Mouse (Mus musculus): ENCODE measurements around the gene Adig.

The Adig gene

GRCm38 (mm10) chr2:158501836-158502812 is at the start of gene Adig:
Gene Adig, plus strand, starts transcription at chr2:158502612.
- no peak for DNase-seq

- DNase-seq: no peak
These were observed 46.0 kb upstream of the Adig start for GRCm38 (mm10) chr2:158456451-158456850.

- DNase-seq: no peak
These were observed 44.8 kb upstream of the Adig start for GRCm38 (mm10) chr2:158457610-158458009.

GRCm38 (mm10) chr2:158462450-158462849 is 40.0 kb upstream of the Adig start:
- no peak for DNase-seq

- no peak for DNase-seq
These were observed 28.3 kb upstream of the Adig start for GRCm38 (mm10) chr2:158474159-158474558.

GRCm38 (mm10) chr2:158477640-158478039 is 24.8 kb upstream of the Adig start:
- DNase-seq: no peak

- DNase-seq: no peak
These were observed 4.0 kb upstream of the Adig start for GRCm38 (mm10) chr2:158498457-158498856.

- DNase-seq: no peak
These were observed 814 bp downstream of the Adig start for GRCm38 (mm10) chr2:158503226-158503625.

GRCm38 (mm10) chr2:158503671-158504070 is 1.3 kb downstream of the Adig start:
- no peak for DNase-seq

GRCm38 (mm10) chr2:158506475-158506874 is 4.1 kb downstream of the Adig start:
- DNase-seq: no peak

- no peak for DNase-seq
These were observed 4.6 kb downstream of the Adig start for GRCm38 (mm10) chr2:158507046-158507445.

- peak; percentile 63 for DNase-seq
These were observed 8.3 kb downstream of the Adig start for GRCm38 (mm10) chr2:158510665-158511064.

- no peak for DNase-seq
These were observed 10.1 kb downstream of the Adig start, which contains the start of gene Arhgap40 for GRCm38 (mm10) chr2:158512528-158512927. Gene Arhgap40, plus strand, starts transcription at chr2:158512796.

- DNase-seq: no peak
These were observed 11.5 kb downstream of the Adig start for GRCm38 (mm10) chr2:158513821-158514336.

GRCm38 (mm10) chr2:158518583-158518982 is 16.2 kb downstream of the Adig start:
- DNase-seq: no peak

- DNase-seq: peak; percentile 41
These were observed 16.7 kb downstream of the Adig start for GRCm38 (mm10) chr2:158519071-158519470.

- DNase-seq: no peak
These were observed 17.4 kb downstream of the Adig start for GRCm38 (mm10) chr2:158519800-158520199.

- DNase-seq: peak; percentile 67
These were observed 20.6 kb downstream of the Adig start for GRCm38 (mm10) chr2:158523060-158523459.

GRCm38 (mm10) chr2:158524129-158524860 is 21.9 kb downstream of the Adig start:
- DNase-seq: peak; percentile 19

- DNase-seq: peak; percentile 67
These were observed 31.7 kb downstream of the Adig start for GRCm38 (mm10) chr2:158534090-158534489.

- DNase-seq: no peak
These were observed 32.1 kb downstream of the Adig start for GRCm38 (mm10) chr2:158534559-158534958.

GRCm38 (mm10) chr2:158539433-158540305 is 37.3 kb downstream of the Adig start:
- DNase-seq: no peak

Measured in lung, postnatal 10 days (tissue).